Mouse (Mus musculus) forebrain, embryonic 12.5 days (tissue): Measurements from ENCODE around the gene Zfp704. TPM values are rescaled to one million over a fixed set of nuclear protein-coding genes. Genes with fewer than 3 reads are reported as not detected.

Experiments
- ATAC-seq: fragments of 200-750 bp; cut with Nextera tagmentation; 2 replicates; pipeline ENCODE4 v1.8.0; 2017; ENCODE audit warnings: moderate TSS enrichment; ENCODE audit not compliant: low FRiP score
- H3K27ac ChIP-seq: fragments of 300-500 bp; sonication (generic); 2 replicates; pipeline ENCODE4 v1.5.1; 2016; ENCODE audit warnings: mild to moderate bottlenecking
- H3K27me3 ChIP-seq: fragments of 300-500 bp; sonication (generic); 2 replicates; pipeline ENCODE4 v1.6.1; 2016; ENCODE audit warnings: mild to moderate bottlenecking
- H3K36me3 ChIP-seq: fragments of 300-500 bp; sonication (generic); replicated peaks from 2 replicates; pipeline ENCODE4 v1.6.1; 2016; ENCODE audit warnings: mild to moderate bottlenecking
- H3K4me1 ChIP-seq: fragments of 300-500 bp; sonication (generic); 2 replicates; pipeline ENCODE4 v1.6.1; 2016
- H3K4me2 ChIP-seq: fragments of 300-500 bp; sonication (generic); 2 replicates; pipeline ENCODE4 v1.6.1; 2016; ENCODE audit warnings: mild to moderate bottlenecking, moderate library complexity
- H3K4me3 ChIP-seq: fragments of 300-500 bp; sonication (generic); replicated peaks from 2 replicates; pipeline ENCODE4 v1.5.1; 2016; ENCODE audit warnings: mild to moderate bottlenecking
- H3K9ac ChIP-seq: fragments of 300-500 bp; sonication (generic); 2 replicates; pipeline ENCODE4 v1.6.1; 2016; ENCODE audit warnings: mild to moderate bottlenecking
- H3K9me3 ChIP-seq: fragments of 300-500 bp; sonication (generic); 2 replicates; pipeline ENCODE4 v1.6.1; 2016
- WGBS: fragments of 180-500 bp; shearing (Covaris S2); methylation state at CpG from one replicate; pipeline ENCODE4 v1.1.7; 2016; 5-methylcytosine and 5-hydroxymethylcytosine counted together
- polyA plus RNA-seq: library from polyadenylated mRNA; unstranded; fragments of >200 nt; fragmentation: Nextera tagmentation; extraction: Ambion mirVana; gene quantifications from 2 replicates; pipeline ENCODE4 v1.2.1, GENCODE M21; 2016

The Zfp704 gene
- polyA plus RNA-seq, 1 experiment from 2014 or later: 10.0 TPM

DNA sequence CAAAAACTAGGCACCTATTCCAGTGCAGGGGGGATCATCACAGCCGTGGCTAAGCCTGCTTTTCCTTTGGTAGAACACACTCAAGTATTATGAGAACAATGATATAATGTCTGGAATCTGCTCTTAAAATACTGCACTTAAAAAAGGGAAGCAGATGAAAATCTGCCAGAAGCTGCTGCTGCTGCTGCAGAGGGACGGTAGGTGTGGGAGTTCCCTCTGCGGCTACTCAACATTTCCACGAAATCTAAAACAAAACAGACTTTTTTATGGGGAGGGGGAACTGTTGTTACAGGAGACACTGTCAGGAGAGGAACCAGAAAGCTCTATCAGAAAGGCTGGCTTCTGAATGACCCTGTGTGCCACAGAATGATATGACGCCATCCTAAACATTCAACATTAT is 110.4 kb downstream of the Zfp704 start:
- H3K4me2 ChIP-seq: no peak overlapping the region
- H3K36me3 ChIP-seq: no peaks in the 10 kb centered on the region
- peaks cover 5% of the 10 kb centered on the region; the same call in 1 of the 2 replicates for H3K27me3 ChIP-seq
- no peak overlapping the region for H3K27ac ChIP-seq
- no peak overlapping the region for H3K9ac ChIP-seq
- H3K9me3 ChIP-seq: no peaks in the 10 kb centered on the region
- no peak overlapping the region for H3K4me3 ChIP-seq
- WGBS: 70% methylated on average over 5 of the region's 5 CpGs
- peaks cover 27% of the 10 kb centered on the region for H3K4me1 ChIP-seq
- ATAC-seq: no peak

DNA sequence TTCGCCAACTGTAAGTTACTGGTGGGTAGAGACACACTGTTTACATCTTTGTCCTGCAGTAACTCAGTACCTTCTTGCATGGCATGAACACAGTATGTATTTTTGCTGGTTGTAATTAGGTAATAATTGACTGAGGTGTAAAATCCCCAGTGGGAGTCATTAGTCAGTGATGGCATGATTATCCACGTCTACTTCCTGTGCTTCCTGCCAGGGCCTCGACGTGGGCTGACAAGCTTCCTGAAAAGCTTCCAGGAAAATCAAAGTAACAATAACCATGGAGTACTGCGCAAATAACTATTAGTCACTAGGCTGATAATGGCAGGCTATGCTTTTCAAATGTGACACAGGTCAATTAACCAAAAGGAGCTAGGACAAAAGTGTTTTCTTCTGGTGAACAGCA is 112.6 kb downstream of the Zfp704 start:
- H3K36me3 ChIP-seq: no peaks in the 10 kb centered on the region
- no peaks in the 10 kb centered on the region for H3K9me3 ChIP-seq
- H3K4me2 ChIP-seq: no peak overlapping the region
- no peak overlapping the region for H3K27ac ChIP-seq
- H3K27me3 ChIP-seq: no peaks in the 10 kb centered on the region
- no peak for ATAC-seq
- peaks cover 29% of the 10 kb centered on the region for H3K4me1 ChIP-seq
- no peak overlapping the region for H3K4me3 ChIP-seq
- 40% methylated on average over 5 of the region's 5 CpGs for WGBS
- no peak overlapping the region for H3K9ac ChIP-seq

DNA sequence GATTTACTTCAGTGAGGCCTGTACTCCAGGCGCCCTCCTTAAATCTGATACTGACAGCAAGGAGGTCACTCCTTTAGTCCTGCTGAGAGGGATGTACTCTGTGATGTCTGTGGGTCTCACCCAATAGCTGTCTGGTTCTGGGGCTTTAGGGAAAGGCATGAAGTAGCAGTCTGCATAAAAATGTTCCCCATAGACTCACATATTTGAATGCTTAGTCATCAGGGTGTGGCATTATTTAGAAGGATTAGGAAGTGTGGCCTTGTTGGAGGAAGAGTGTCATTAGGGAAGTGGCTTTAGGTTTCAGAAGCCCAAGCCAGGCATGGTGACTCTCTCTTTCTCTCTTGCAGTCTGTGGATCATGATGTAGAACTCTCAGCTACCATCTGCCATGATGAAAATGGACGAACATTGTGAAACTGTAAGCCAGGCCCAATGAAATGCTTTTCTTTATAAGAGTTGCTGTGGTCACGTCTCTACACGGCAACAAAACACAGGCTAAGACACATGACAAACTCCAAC is 118.1 kb downstream of the Zfp704 start:
- no peaks in the 10 kb centered on the region for H3K27me3 ChIP-seq
- H3K4me3 ChIP-seq: no peak overlapping the region
- H3K27ac ChIP-seq: no peak overlapping the region
- H3K4me1 ChIP-seq: peaks cover 6% of the 10 kb centered on the region; the same call in 1 of the 2 replicates
- no peaks in the 10 kb centered on the region for H3K9me3 ChIP-seq
- WGBS: 70% methylated on average over 4 of the region's 4 CpGs
- no peaks in the 10 kb centered on the region for H3K36me3 ChIP-seq
- H3K4me2 ChIP-seq: no peak overlapping the region
- ATAC-seq: no peak
- no peak overlapping the region for H3K9ac ChIP-seq

DNA sequence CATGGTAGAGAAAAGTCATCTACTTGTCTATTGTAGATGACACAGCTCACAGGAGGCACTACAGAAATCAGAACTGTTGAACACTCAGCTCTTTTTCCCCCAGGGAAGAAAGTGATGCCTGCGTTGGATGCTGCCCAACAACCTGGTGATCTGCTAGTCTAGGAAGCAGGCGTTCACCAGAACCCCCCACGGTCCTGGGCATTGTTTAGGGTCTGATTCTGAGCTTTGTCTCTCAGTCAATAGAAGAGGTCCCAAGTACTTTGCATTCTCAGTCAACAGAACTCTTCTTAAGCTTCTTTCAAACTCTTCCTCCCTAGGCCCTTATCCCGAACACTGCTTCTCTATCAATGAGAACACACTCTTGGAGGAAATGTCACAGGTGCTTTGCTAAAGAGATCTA is 122.2 kb downstream of the Zfp704 start:
- no peak overlapping the region for H3K27ac ChIP-seq
- peaks cover 6% of the 10 kb centered on the region; the same call in 1 of the 2 replicates for H3K4me1 ChIP-seq
- H3K27me3 ChIP-seq: no peaks in the 10 kb centered on the region
- H3K36me3 ChIP-seq: no peaks in the 10 kb centered on the region
- no peak overlapping the region for H3K4me2 ChIP-seq
- no peak overlapping the region for H3K4me3 ChIP-seq
- H3K9me3 ChIP-seq: no peaks in the 10 kb centered on the region
- no peak for ATAC-seq
- 59% methylated on average over 4 of the region's 4 CpGs for WGBS
- H3K9ac ChIP-seq: no peak overlapping the region

DNA sequence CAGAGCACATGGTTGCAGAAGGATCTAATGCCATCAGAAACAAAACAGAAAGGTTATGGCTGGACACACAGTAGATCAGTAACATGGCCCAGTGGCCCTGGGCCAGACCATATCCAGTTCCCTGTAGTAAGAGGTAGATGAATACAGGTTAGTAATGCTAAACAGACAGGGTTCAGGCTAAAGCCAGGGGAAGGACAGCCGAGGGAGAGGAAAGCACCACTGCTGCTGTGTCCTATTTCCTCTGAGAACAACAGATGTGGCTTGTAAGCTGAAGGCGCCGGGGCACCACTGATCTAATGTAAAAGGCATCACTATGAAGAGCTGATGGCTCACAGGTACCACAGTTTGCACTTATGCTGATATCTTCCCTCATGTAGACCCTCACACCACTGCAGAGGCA is 124.4 kb downstream of the Zfp704 start:
- Histone ChIP-seq H3K4me3 (no peak overlapping the region), H3K27me3 (no peaks in the 10 kb centered on the region), H3K4me1 (no peaks in the 10 kb centered on the region), H3K4me2 (no peak overlapping the region), H3K27ac (no peak overlapping the region), H3K9ac (no peak overlapping the region), H3K36me3 (no peaks in the 10 kb centered on the region), H3K9me3 (no peaks in the 10 kb centered on the region)
- 79% methylated on average over 3 of the region's 3 CpGs for WGBS
- no peak for ATAC-seq

DNA sequence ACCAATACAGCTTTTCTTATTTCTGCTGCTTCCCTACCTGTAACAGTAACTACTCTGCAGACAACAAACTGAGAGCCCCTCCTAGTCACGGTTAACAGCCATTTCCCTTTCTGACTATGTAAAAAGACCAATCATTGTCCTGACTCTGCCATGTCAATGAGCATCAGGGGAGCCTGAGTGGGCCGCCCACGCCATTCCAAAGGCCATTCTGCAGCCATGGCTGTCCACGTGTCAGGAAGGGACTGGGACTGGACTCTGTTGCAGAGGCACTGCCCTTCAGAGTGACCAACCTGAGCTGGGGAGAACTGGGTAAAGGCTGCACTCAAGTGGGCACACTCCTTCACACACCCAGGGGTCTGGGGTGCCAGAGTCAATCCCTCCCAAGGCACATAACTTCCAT is 127.9 kb downstream of the Zfp704 start:
- WGBS: 88% methylated on average over 4 of the region's 4 CpGs
- no peak overlapping the region for H3K27ac ChIP-seq
- H3K36me3 ChIP-seq: no peaks in the 10 kb centered on the region
- no peaks in the 10 kb centered on the region for H3K9me3 ChIP-seq
- H3K4me1 ChIP-seq: no peaks in the 10 kb centered on the region
- H3K4me2 ChIP-seq: no peak overlapping the region
- H3K4me3 ChIP-seq: no peak overlapping the region
- H3K27me3 ChIP-seq: no peaks in the 10 kb centered on the region
- H3K9ac ChIP-seq: no peak overlapping the region
- ATAC-seq: no peak

DNA sequence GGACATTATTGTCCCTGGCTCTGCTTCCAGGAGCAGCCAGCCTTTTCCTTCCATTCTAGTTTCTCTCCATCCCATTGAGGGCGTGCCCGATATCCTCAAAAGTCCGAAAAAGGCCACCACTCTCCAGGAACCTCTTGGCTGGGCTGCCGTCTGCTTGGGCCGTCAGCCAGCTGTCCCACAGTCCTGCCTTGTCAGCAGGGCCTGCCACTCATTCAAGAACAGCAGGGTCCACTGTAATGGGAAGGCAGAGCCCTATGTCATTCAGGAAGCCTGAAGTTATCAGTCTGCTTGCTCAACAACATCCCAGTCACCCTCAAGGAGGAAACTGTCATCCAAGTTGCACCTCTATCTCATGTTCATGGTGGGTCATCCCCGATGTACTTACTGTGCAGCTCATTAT is 128.5 kb downstream of the Zfp704 start:
- H3K9me3 ChIP-seq: no peaks in the 10 kb centered on the region
- no peaks in the 10 kb centered on the region for H3K4me1 ChIP-seq
- no peaks in the 10 kb centered on the region for H3K27me3 ChIP-seq
- no peak overlapping the region for H3K4me2 ChIP-seq
- no peak for ATAC-seq
- 86% methylated on average over 6 of the region's 6 CpGs for WGBS
- no peak overlapping the region for H3K27ac ChIP-seq
- H3K9ac ChIP-seq: no peak overlapping the region
- no peaks in the 10 kb centered on the region for H3K36me3 ChIP-seq
- no peak overlapping the region for H3K4me3 ChIP-seq

DNA sequence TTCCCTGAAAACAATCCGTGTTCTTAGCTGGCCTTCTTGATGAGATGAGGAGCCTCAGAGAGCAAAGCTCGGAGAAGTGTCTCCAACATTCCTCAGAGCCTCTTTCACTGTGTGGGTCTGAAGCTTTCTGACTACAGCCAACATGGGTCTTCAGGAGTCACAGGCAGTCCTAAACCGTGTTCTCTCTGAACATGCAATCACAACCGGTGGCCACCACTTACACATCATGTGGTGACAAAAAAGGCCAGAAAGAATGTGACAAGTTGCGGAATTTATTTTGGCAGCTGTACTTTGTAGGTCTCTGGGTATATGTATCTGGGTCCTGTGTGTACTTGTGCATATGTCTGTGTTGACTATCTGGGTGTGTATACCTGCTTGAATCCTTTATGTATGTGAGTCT is 128.9 kb downstream of the Zfp704 start:
- H3K9me3 ChIP-seq: no peaks in the 10 kb centered on the region
- no peaks in the 10 kb centered on the region for H3K27me3 ChIP-seq
- 93% methylated on average over 5 of the region's 5 CpGs for WGBS
- H3K27ac ChIP-seq: no peak overlapping the region
- ATAC-seq: no peak
- no peaks in the 10 kb centered on the region for H3K36me3 ChIP-seq
- H3K4me1 ChIP-seq: no peaks in the 10 kb centered on the region
- no peak overlapping the region for H3K4me3 ChIP-seq
- H3K4me2 ChIP-seq: no peak overlapping the region
- H3K9ac ChIP-seq: no peak overlapping the region

DNA sequence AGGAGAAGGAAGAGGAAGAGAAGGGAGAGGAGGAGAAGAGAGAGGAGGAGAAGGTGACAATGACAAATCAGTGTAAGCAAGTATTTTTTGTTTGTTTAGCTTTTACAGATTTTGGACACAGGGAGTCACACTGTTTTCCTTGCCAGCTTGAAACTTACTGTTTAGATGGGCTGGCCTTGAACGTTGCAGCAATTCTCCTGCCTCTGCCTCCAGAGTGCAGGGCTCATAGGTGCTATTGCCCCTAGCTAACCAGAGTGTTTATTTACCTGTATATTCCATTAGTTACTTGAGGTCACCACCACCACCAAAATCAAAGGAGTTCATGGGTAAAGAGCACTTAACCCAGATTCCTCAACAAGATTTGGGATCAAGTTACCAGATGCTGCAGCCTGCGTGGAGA is 132.5 kb downstream of the Zfp704 start:
- Histone ChIP-seq H3K27ac (no peak overlapping the region), H3K4me1 (no peaks in the 10 kb centered on the region), H3K4me2 (no peak overlapping the region), H3K36me3 (no peaks in the 10 kb centered on the region), H3K27me3 (no peaks in the 10 kb centered on the region), H3K9me3 (no peaks in the 10 kb centered on the region), H3K9ac (no peak overlapping the region), H3K4me3 (no peak overlapping the region)
- no peak for ATAC-seq
- 74% methylated on average over 2 of the region's 2 CpGs for WGBS

DNA sequence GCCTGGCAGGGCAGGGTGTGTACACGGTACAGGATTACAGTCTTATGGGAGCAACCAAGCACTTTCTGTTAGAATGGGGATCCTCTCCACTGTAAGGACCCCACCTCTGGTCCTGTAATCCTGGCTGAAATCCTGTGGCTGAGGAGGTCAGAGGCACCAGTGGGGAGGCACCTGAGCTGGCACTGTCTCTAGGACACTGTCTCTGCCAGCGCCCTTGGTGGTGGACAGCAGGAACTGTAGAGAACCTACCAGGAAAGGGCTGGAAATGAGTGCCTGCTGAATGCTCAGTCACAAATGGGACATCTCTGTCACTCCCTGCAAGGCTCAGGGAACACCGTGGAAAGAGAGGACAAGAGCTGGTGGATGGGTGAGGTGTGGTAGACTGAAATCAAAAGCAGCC is 133.5 kb downstream of the Zfp704 start:
- Histone ChIP-seq H3K27ac (no peak overlapping the region), H3K36me3 (no peaks in the 10 kb centered on the region), H3K9me3 (no peaks in the 10 kb centered on the region), H3K4me1 (no peaks in the 10 kb centered on the region), H3K4me2 (no peak overlapping the region), H3K4me3 (no peak overlapping the region), H3K27me3 (no peaks in the 10 kb centered on the region), H3K9ac (no peak overlapping the region)
- ATAC-seq: no peak
- WGBS: 93% methylated on average over 3 of the region's 3 CpGs

DNA sequence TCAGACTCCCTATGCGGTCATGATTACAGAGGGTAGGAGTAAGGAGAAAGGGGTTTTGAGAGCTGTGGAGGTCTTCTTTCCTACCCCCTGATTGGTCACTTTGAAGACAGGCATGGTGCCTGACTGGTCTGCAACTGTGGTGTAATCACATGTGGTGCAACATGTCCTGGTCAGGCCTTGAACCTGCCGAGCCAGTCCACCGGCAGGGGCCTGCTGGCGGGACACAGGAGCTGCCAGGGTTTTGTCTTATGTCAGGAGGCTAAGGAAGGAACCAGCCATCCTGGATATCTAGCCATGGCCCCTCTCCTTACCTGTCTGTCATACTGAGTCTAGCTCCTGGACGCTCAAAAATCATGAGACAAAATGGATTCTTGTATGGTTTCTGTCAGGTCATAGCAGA is 134.4 kb downstream of the Zfp704 start:
- no peaks in the 10 kb centered on the region for H3K27me3 ChIP-seq
- WGBS: 95% methylated on average over 5 of the region's 5 CpGs
- H3K36me3 ChIP-seq: no peaks in the 10 kb centered on the region
- H3K4me1 ChIP-seq: no peaks in the 10 kb centered on the region
- no peaks in the 10 kb centered on the region for H3K9me3 ChIP-seq
- H3K4me3 ChIP-seq: no peak overlapping the region
- no peak overlapping the region for H3K9ac ChIP-seq
- H3K27ac ChIP-seq: no peak overlapping the region
- no peak for ATAC-seq
- no peak overlapping the region for H3K4me2 ChIP-seq

DNA sequence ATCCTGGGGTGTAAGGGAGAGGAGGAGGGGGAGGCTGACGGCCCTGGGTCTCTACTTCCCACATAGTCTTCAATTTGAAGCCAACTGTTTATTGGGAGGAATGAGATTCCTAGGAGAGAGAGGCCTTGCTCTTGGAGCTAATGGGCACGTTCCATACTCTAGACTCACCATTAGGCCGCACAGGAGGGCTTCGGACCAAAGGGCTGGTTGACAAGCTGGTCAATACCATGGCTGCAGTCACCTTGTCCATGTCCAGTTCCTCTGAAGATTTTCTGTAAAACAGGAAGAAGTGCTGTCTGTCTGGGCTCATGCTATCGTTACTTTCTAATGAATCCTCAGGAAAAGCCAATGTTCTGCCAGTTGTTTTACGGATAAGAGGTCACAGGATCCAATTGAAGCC is 135.6 kb downstream of the Zfp704 start:
- Histone ChIP-seq H3K9me3 (no peaks in the 10 kb centered on the region), H3K4me2 (no peak overlapping the region), H3K4me3 (no peak overlapping the region), H3K27ac (no peak overlapping the region), H3K4me1 (no peaks in the 10 kb centered on the region), H3K9ac (no peak overlapping the region), H3K36me3 (no peaks in the 10 kb centered on the region; the same call in 1 of the 2 replicates), H3K27me3 (no peaks in the 10 kb centered on the region)
- WGBS: 88% methylated on average over 6 of the region's 6 CpGs
- no peak for ATAC-seq

DNA sequence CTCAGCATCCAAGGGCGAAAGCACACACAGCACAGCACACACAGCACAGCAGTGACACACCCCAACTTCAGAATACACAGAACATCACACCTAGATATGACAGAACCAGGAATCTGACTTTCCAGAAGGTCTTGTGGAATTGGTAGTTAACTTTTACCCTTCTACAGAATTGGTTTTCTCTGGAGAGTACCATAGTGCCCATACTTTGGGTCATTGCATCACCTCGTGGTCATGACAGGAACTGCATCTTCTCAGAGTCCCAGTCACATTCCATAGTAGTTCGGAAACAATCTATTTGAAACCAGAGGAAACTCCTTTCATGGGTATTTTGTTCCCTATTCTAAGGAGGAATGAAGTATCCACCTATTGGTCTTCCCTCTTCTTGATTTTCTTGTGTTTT is 143.6 kb downstream of the Zfp704 start:
- no peaks in the 10 kb centered on the region; the same call in 1 of the 2 replicates for H3K36me3 ChIP-seq
- no peak overlapping the region for H3K4me2 ChIP-seq
- no peak overlapping the region for H3K9ac ChIP-seq
- H3K27ac ChIP-seq: no peak overlapping the region
- no peaks in the 10 kb centered on the region for H3K9me3 ChIP-seq
- no peak overlapping the region for H3K4me3 ChIP-seq
- 44% methylated on average over 3 of the region's 3 CpGs for WGBS
- peak; percentile 36; the same call in 1 of the 2 replicates for ATAC-seq
- H3K4me1 ChIP-seq: no peaks in the 10 kb centered on the region
- no peaks in the 10 kb centered on the region for H3K27me3 ChIP-seq
